Mouse (Mus musculus): Measurements from ENCODE around the gene Nol7. TPM values are rescaled to one million over a fixed set of nuclear protein-coding genes. Genes with fewer than 3 reads are reported as not detected.

The Nol7 gene
- polyA plus RNA-seq, 1 experiment from 2014 or later = 155 TPM

- Histone ChIP-seq H3K4me1 (replicated peaks) (peaks cover 9% of the 10 kb centered on the region), H3K36me3 (peaks cover 25% of the 10 kb centered on the region), H3K9me3 (replicated peaks) (no peaks in the 10 kb centered on the region), H3K9ac (no peak overlapping the region), H3K4me3 (replicated peaks) (no peak overlapping the region), H3K4me2 (no peak overlapping the region), H3K27ac (no peak overlapping the region), H3K27me3 (no peaks in the 10 kb centered on the region)
- DNase-seq = no peak
- WGBS (ENCODE audit: insufficient replicate concordance) = 74% methylated on average over 6 of the region's 6 CpGs
- no peak for ATAC-seq (ENCODE audit: low read depth)
Observed at GRCm38 (mm10) chr13:43370063-43370462, 28.1 kb upstream of the Nol7 start.

GRCm38 (mm10) chr13:43372892-43373291 lies 25.3 kb upstream of the Nol7 start:
- Histone ChIP-seq H3K27me3 (no peaks in the 10 kb centered on the region), H3K9ac (no peak overlapping the region), H3K36me3 (peaks cover 39% of the 10 kb centered on the region), H3K9me3 (replicated peaks) (no peaks in the 10 kb centered on the region), H3K27ac (no peak overlapping the region), H3K4me3 (replicated peaks) (no peak overlapping the region), H3K4me2 (no peak overlapping the region), H3K4me1 (replicated peaks) (no peaks in the 10 kb centered on the region)
- WGBS (ENCODE audit: insufficient replicate concordance) = 66% methylated on average over 1 of the region's 1 CpGs
- DNase-seq = no peak
- ATAC-seq (ENCODE audit: low read depth) = no peak

- whole genome bisulfite sequencing (ENCODE audit: insufficient replicate concordance) = 78% methylated on average over 10 of the region's 10 CpGs
- no peak overlapping the region for H3K27ac ChIP-seq
- H3K4me2 ChIP-seq = no peak overlapping the region
- peaks cover 40% of the 10 kb centered on the region for H3K36me3 ChIP-seq
- H3K9me3 ChIP-seq (replicated peaks) = no peaks in the 10 kb centered on the region
- ATAC-seq (ENCODE audit: low read depth) = no peak
- H3K27me3 ChIP-seq = no peaks in the 10 kb centered on the region
- DNase-seq = no peak
- no peak overlapping the region for H3K4me3 ChIP-seq (replicated peaks)
- no peaks in the 10 kb centered on the region for H3K4me1 ChIP-seq (replicated peaks)
- H3K9ac ChIP-seq = no peak overlapping the region
Observed at GRCm38 (mm10) chr13:43374205-43374604, 24.0 kb upstream of the Nol7 start.

- H3K4me3 ChIP-seq (replicated peaks) = no peak overlapping the region
- DNase-seq (no peak), ATAC-seq (ENCODE audit: low read depth) (no peak)
- H3K27ac ChIP-seq = no peak overlapping the region
- no peaks in the 10 kb centered on the region for H3K27me3 ChIP-seq
- H3K9ac ChIP-seq = no peak overlapping the region
- H3K4me1 ChIP-seq (replicated peaks) = no peaks in the 10 kb centered on the region
- no peaks in the 10 kb centered on the region for H3K9me3 ChIP-seq (replicated peaks)
- 51% methylated on average over 2 of the region's 2 CpGs for WGBS (ENCODE audit: insufficient replicate concordance)
- H3K4me2 ChIP-seq = no peak overlapping the region
- peaks cover 40% of the 10 kb centered on the region for H3K36me3 ChIP-seq
Observed at GRCm38 (mm10) chr13:43374918-43375432, 23.2 kb upstream of the Nol7 start.

- DNase-seq (no peak), ATAC-seq (ENCODE audit: low read depth) (no peak)
- WGBS (ENCODE audit: insufficient replicate concordance) = 69% methylated on average over 3 of the region's 3 CpGs
- Histone ChIP-seq H3K27me3 (no peaks in the 10 kb centered on the region), H3K4me3 (replicated peaks) (no peak overlapping the region), H3K36me3 (peaks cover 15% of the 10 kb centered on the region), H3K4me1 (replicated peaks) (no peaks in the 10 kb centered on the region), H3K9ac (no peak overlapping the region), H3K9me3 (replicated peaks) (no peaks in the 10 kb centered on the region), H3K27ac (no peak overlapping the region), H3K4me2 (no peak overlapping the region)
Observed at GRCm38 (mm10) chr13:43379989-43380388, 18.2 kb upstream of the Nol7 start.

GRCm38 (mm10) chr13:43385321-43385720 lies 12.9 kb upstream of the Nol7 start:
- Histone ChIP-seq H3K36me3 (peaks cover 3% of the 10 kb centered on the region; the same call in 1 of the 2 replicates), H3K9ac (no peak overlapping the region), H3K27me3 (no peaks in the 10 kb centered on the region), H3K4me2 (no peak overlapping the region), H3K4me3 (replicated peaks) (no peak overlapping the region), H3K4me1 (replicated peaks) (no peaks in the 10 kb centered on the region), H3K9me3 (replicated peaks) (no peaks in the 10 kb centered on the region), H3K27ac (no peak overlapping the region)
- no peak for ATAC-seq (ENCODE audit: low read depth)
- WGBS (ENCODE audit: insufficient replicate concordance) = 86% methylated on average over 10 of the region's 10 CpGs
- DNase-seq = no peak

- H3K4me3 ChIP-seq (replicated peaks) = peak overlapping the region; percentile 89
- H3K4me2 ChIP-seq = peak overlapping the region; percentile 82
- H3K9ac ChIP-seq = no peak overlapping the region
- ATAC-seq (ENCODE audit: low read depth) (no peak), DNase-seq (no peak)
- no peak overlapping the region for H3K27ac ChIP-seq
- H3K4me1 ChIP-seq (replicated peaks) = peaks cover 13% of the 10 kb centered on the region
- H3K27me3 ChIP-seq = no peaks in the 10 kb centered on the region
- H3K36me3 ChIP-seq = peaks cover 36% of the 10 kb centered on the region
- 0 out of 2 replicates have a peak, but pooled peaks cover 4% of the 10 kb centered on the region for H3K9me3 ChIP-seq (replicated peaks)
- 50% methylated on average over 13 of the region's 17 CpGs for WGBS (ENCODE audit: insufficient replicate concordance)
Observed at GRCm38 (mm10) chr13:43397700-43398296, 392 bp upstream of the Nol7 start.

GRCm38 (mm10) chr13:43399576-43399975 lies 1.4 kb downstream of the Nol7 start:
- peak overlapping the region; percentile 89 for H3K9ac ChIP-seq
- H3K4me1 ChIP-seq (replicated peaks) = peaks cover 13% of the 10 kb centered on the region
- no peak overlapping the region; the same call in 1 of the 2 replicates for H3K27ac ChIP-seq
- H3K4me3 ChIP-seq (replicated peaks) = peak overlapping the region; percentile 89
- ATAC-seq (ENCODE audit: low read depth) (no peak), DNase-seq (no peak)
- no peaks in the 10 kb centered on the region for H3K27me3 ChIP-seq
- H3K9me3 ChIP-seq (replicated peaks) = no peaks in the 10 kb centered on the region
- H3K36me3 ChIP-seq = peaks cover 43% of the 10 kb centered on the region
- peak overlapping the region; percentile 82 for H3K4me2 ChIP-seq
- 60% methylated on average over 5 of the region's 5 CpGs for WGBS (ENCODE audit: insufficient replicate concordance)

GRCm38 (mm10) chr13:43412311-43412710 lies 14.1 kb downstream of the Nol7 start:
- DNase-seq (no peak), ATAC-seq (ENCODE audit: low read depth) (no peak)
- no peak overlapping the region for H3K27ac ChIP-seq
- no peak overlapping the region for H3K4me3 ChIP-seq (replicated peaks)
- H3K9ac ChIP-seq = no peak overlapping the region
- H3K27me3 ChIP-seq = no peaks in the 10 kb centered on the region
- peaks cover 59% of the 10 kb centered on the region for H3K36me3 ChIP-seq
- no peaks in the 10 kb centered on the region for H3K9me3 ChIP-seq (replicated peaks)
- WGBS (ENCODE audit: insufficient replicate concordance) = 82% methylated on average over 7 of the region's 7 CpGs
- H3K4me2 ChIP-seq = no peak overlapping the region
- no peaks in the 10 kb centered on the region for H3K4me1 ChIP-seq (replicated peaks)

- H3K4me2 ChIP-seq = no peak overlapping the region
- H3K9ac ChIP-seq = no peak overlapping the region
- 88% methylated on average over 2 of the region's 2 CpGs for WGBS (ENCODE audit: insufficient replicate concordance)
- no peaks in the 10 kb centered on the region for H3K4me1 ChIP-seq (replicated peaks)
- H3K9me3 ChIP-seq (replicated peaks) = no peaks in the 10 kb centered on the region
- no peak overlapping the region for H3K27ac ChIP-seq
- peaks cover 51% of the 10 kb centered on the region for H3K36me3 ChIP-seq
- no peak overlapping the region for H3K4me3 ChIP-seq (replicated peaks)
- DNase-seq (no peak), ATAC-seq (ENCODE audit: low read depth) (no peak)
- no peaks in the 10 kb centered on the region for H3K27me3 ChIP-seq
Observed at GRCm38 (mm10) chr13:43413611-43414010, 15.4 kb downstream of the Nol7 start.

- no peak for DNase-seq
- H3K27ac ChIP-seq = no peak overlapping the region
- no peak overlapping the region for H3K9ac ChIP-seq
- no peak for ATAC-seq (ENCODE audit: low read depth)
- no peaks in the 10 kb centered on the region for H3K27me3 ChIP-seq
- no peak overlapping the region for H3K4me3 ChIP-seq (replicated peaks)
- H3K4me1 ChIP-seq (replicated peaks) = no peaks in the 10 kb centered on the region
- no peaks in the 10 kb centered on the region for H3K9me3 ChIP-seq (replicated peaks)
- H3K4me2 ChIP-seq = no peak overlapping the region
- 61% methylated on average over 1 of the region's 1 CpGs for WGBS (ENCODE audit: insufficient replicate concordance)
- peaks cover 60% of the 10 kb centered on the region for H3K36me3 ChIP-seq
Observed at GRCm38 (mm10) chr13:43415249-43415648, 17.1 kb downstream of the Nol7 start.

- Histone ChIP-seq H3K9ac (no peak overlapping the region), H3K27me3 (no peaks in the 10 kb centered on the region), H3K36me3 (peaks cover 24% of the 10 kb centered on the region), H3K4me1 (replicated peaks) (peaks cover 4% of the 10 kb centered on the region), H3K27ac (no peak overlapping the region), H3K4me2 (no peak overlapping the region), H3K9me3 (replicated peaks) (no peaks in the 10 kb centered on the region), H3K4me3 (replicated peaks) (no peak overlapping the region)
- 90% methylated on average over 4 of the region's 4 CpGs for WGBS (ENCODE audit: insufficient replicate concordance)
- DNase-seq (no peak), ATAC-seq (ENCODE audit: low read depth) (no peak)
Observed at GRCm38 (mm10) chr13:43428436-43428835, 30.2 kb downstream of the Nol7 start.
